7 mouse cellular contexts compared by ENCODE assay signal in genomic region chr9:118082575-118083431, GRCm38 (mm10). TPM values are rescaled to one million over a fixed set of nuclear protein-coding genes. Genes with fewer than 3 reads are reported as not detected.
A peak's percentile ranks its signal among the peaks of the same experiment; 100 is the strongest.
DNase-seq lines count a peak whose midpoint lies in the region; ATAC-seq lines count a peak whose summit lies in the region.

No protein-coding gene starts in this region.

- no peak overlapping the region for H3K27ac ChIP-seq in hindbrain, embryonic 12.5 days

- no peaks in the 10 kb centered on the region for H3K27me3 ChIP-seq in hindbrain, embryonic 12.5 days

- peak overlapping the region; percentile 1; the same call in 1 of the 2 replicates for H3K4me3 ChIP-seq in hindbrain, embryonic 12.5 days

- H3K4me1 ChIP-seq in hindbrain, embryonic 12.5 days = peaks cover 6% of the 10 kb centered on the region

- intact Hi-C loops in gastrocnemius, postnatal 14 days (cut with DNase I; ENCODE audit: low total_unique reads) = no loop called here

- peak overlapping the region; percentile 45 for H3K4me2 ChIP-seq in hindbrain, embryonic 12.5 days (replicated peaks)

- no peaks in the 10 kb centered on the region for H3K9me3 ChIP-seq in hindbrain, embryonic 12.5 days (replicated peaks)

- H3K9ac ChIP-seq in hindbrain, embryonic 12.5 days = no peak overlapping the region

- DNase-seq in ES-CJ7 (ENCODE audit: low read depth, low spot score) = peak; percentile 15
- peak; percentile 10 for DNase-seq in mesoderm, embryonic 11.5 days (ENCODE audit: low read depth, low spot score)
- DNase-seq in right cerebral cortex, postnatal 10 days (ENCODE audit: low spot score in 2 of 2) = no peak
- DNase-seq in right cerebral cortex, postnatal 14 days = no peak
- DNase-seq in gastrocnemius, postnatal 14 days = no peak

- WGBS in hindbrain, embryonic 12.5 days = 32% methylated on average over 22 of the region's 22 CpGs

- no peaks in the 10 kb centered on the region for H3K36me3 ChIP-seq in hindbrain, embryonic 12.5 days

- peak; percentile 46 for ATAC-seq in activated CD4-positive, CD25-positive, alpha-beta regulatory T cell, adult 4 months
- no peak for ATAC-seq in hindbrain, embryonic 12.5 days (ENCODE audit: low FRiP score)

RNA-seq across cellular contexts. Expression of gene Azi2, which starts 42.5 kb away (rescaled TPM):
- 10 to 100 TPM; 49.8 to 60.9 TPM for polyA plus RNA-seq in activated CD4-positive, CD25-positive, alpha-beta regulatory T cell, adult 4 months (2017; shearing (Covaris generic))
- polyA plus RNA-seq in hindbrain, embryonic 12.5 days (2016; fragmentation: Nextera tagmentation; extraction: Ambion mirVana) = 79.0 and 86.6 TPM in 2 replicates
- 10 to 100 TPM; 36.1 to 41.2 TPM for total RNA-seq in gastrocnemius, postnatal 14 days (2021)

Comparison
In these comparisons a context has a peak if more than half of its experiments do, and no peak if none do; other contexts are left out.
1. DNase-seq: peak in ES-CJ7 (single experiment) and mesoderm, embryonic 11.5 days (single experiment); none in right cerebral cortex, postnatal 10 days (0 of 2), right cerebral cortex, postnatal 14 days (single experiment) and gastrocnemius, postnatal 14 days (single experiment).